Mouse (Mus musculus): ENCODE measurements around the gene Egflam.

Gene Egflam

DNA sequence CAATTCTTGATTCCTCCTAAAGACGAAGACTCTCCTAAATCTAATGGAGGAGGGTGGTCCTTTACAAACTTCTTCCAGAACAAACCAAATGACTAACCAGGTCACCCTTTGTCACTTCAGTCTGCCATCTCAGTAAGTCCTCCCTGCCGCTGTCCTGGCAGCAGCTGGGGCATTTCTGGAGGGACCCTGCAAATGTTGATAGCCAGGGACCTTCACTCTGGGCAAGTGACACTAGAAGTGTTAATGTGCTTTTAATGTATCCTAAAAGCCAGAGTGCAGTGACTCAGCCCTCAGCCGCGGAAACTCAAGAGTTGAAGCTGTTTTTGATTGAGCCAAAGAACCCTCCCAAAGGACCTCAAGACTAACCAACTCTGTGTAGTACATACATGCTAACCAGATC is 207.1 kb downstream of the Egflam start:
- in situ Hi-C loops (cut with MboI; ENCODE audit: unreplicated experiment in 2 of 2): no loop called here

DNA sequence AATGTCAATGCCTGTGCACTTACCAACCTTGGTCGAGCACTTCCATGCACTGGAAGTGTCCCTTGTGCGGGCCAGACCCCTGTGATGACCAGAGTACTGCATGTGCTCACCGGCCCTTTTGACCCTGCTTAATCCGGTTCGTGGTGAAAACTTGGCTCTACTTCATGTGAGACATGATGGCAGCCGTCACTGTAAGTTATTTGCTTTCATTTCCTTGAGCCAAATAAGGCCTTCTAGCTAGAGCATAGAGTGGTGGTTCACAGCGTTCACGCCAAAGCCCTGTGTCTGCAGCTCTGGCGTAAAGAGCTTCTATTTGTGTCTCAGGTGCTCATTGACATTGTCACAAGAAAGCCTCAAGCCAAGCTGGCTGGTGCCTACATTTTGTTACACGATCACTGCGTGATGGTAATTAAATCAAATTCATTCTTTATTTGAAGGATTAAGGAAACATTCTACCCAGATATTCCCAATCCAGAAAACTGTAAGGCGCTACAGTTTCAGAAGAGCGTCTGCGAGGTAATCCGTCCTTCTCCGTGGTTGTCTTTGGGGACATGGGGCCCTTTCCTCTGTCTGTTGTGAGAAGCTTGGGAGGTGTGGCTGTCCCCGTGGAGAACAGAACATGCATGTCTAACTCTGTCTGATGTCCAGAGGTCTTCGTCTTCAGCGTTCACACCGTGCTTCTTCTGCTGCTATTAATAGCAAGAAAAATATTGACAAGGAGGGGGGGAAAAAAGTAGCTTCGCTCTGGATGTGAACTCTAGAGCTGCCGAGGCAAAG is 208.3 kb downstream of the Egflam start:
- in situ Hi-C loops (cut with MboI; ENCODE audit: unreplicated experiment in 2 of 2): no loop called here

DNA sequence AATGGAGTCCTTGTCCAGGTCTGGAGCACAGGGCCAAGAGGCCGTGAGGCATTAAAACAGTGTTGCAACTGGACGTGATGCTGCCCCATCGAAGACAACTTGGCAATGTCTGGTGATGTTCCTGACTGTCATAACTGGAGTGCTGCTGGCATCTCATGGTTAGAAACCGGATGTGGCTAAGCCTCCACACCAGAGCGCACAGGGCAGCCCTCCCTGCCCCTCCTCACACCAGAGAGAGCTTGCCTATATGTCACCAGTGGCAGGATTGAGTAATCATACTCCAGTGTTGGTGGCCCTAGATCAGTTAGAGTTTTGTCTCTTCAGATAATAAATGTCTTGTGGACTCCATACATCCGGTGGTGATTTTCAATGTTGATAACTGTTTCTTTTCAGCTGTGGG is 210.5 kb downstream of the Egflam start:
- in situ Hi-C loops (cut with MboI; ENCODE audit: unreplicated experiment in 2 of 2): no loop called here

DNA sequence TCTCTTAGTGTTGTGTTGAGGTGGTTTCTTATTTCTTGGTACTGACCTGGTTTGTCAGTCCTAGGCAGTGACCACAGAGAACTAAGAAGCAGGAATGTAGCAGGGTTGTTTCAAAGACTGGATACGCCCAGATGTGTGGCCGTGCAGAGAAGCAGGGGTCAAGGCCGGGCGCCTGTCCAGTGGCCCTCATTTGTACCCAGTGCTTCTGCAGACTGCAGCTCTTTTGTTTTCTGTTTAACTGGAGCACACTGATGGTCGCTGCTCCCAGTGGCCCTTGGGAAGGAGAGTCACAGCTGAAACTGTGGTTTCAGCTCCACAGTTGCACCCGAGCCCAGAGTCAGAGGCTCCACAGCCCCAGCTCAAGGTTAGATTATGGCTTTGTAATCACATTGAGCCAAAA is 217.6 kb downstream of the Egflam start:
- in situ Hi-C loops (cut with MboI; ENCODE audit: unreplicated experiment in 2 of 2): no loop called here

DNA sequence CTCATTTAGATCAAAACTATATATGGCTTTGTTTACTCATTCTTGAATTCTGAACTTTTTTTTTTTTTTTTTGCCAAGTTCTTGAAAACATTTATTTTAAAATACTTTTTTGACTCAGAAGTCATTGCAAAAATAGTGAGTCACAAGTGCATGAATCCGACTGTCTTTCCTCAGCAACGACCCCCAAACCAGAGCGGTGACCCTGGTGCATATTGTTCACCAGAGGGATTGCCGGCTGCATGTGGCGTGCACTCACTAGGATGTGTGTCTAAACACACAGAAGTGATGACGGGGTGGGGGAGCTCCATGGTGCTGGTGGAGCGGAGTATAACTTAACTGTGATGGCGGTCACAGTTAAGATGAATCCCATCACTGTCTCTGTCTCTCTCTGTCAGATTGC is 224.4 kb downstream of the Egflam start:
- in situ Hi-C loops (cut with MboI; ENCODE audit: unreplicated experiment in 2 of 2): loop anchor here in 1 of 2 experiments (5.0 kb wide), 1 partner anchor 86 kb away; no protein-coding TSS in a partner anchor

DNA sequence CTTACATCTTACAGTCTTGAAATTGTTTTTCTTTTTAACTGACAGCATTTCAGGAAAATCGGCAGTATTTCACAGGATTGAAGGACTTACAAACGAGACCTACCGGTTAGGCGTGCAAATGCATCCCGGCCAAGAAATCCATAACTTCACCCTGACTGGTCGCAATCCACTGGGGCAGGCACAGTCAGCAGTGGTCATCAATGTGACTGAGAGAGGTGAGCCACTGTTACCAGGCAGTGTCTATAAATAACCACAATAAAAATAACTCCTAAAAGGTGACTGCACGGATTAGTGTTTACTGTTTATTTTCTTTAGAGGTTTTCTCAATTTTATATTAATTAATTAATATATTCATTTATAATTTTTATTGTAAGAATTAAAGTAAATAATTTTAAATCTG is 224.8 kb downstream of the Egflam start:
- in situ Hi-C loops (cut with MboI; ENCODE audit: unreplicated experiment in 2 of 2): loop anchor here in 1 of 2 experiments (5.0 kb wide), 1 partner anchor 86 kb away; no protein-coding TSS in a partner anchor

DNA sequence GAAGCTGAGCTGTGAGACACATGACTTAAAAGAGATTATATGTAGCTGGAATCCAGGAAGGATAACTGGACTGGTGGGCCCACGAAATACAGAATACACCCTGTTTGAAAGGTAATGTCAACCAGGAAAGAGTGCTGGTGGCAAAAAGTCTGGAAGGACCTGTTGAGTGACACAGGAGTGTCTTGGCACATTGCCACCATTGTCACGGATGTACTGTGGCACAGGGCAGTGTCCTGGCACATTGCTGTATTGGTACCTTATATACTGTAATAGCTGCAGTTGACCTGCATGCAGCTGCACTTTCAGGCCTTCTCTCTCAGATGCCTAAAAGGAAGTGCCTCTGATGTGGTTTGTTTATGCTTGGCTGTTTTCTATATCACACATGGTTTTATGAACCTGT is 225.3 kb downstream of the Egflam start:
- in situ Hi-C loops (cut with MboI; ENCODE audit: unreplicated experiment in 2 of 2): loop anchor here in 1 of 2 experiments (5.0 kb wide), 1 partner anchor 86 kb away; no protein-coding TSS in a partner anchor

DNA sequence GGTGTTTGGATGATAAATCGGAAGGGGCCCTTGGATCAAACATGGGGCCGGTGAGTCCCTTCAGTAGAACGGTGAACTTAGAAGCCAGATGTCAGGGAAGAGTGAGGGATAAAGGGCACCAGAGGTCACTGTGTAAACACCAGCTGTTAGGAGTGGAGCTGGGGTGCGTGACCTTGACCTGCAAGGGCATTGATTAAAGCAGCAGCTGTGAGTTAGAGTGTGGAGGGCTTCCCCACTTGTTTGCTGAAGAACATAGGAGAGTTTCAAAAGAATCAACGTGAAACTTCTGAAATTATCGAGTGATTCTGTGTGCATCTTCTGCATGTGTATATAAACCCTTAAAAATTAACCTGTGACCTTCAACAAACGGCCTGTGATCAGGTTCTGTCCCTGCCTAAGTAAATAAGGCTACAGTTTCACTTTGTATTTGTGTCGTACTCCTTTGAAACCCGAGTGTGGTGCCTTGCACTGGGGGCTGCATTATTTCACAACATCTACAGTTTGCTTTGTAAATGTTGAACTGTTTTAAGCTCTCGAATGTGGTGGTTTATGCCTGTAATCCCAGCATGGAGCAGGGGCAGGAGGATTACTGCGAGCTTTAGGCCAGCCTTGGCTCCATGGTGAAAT is 230.2 kb downstream of the Egflam start:
- in situ Hi-C loops (cut with MboI; ENCODE audit: unreplicated experiment in 2 of 2): no loop called here

DNA sequence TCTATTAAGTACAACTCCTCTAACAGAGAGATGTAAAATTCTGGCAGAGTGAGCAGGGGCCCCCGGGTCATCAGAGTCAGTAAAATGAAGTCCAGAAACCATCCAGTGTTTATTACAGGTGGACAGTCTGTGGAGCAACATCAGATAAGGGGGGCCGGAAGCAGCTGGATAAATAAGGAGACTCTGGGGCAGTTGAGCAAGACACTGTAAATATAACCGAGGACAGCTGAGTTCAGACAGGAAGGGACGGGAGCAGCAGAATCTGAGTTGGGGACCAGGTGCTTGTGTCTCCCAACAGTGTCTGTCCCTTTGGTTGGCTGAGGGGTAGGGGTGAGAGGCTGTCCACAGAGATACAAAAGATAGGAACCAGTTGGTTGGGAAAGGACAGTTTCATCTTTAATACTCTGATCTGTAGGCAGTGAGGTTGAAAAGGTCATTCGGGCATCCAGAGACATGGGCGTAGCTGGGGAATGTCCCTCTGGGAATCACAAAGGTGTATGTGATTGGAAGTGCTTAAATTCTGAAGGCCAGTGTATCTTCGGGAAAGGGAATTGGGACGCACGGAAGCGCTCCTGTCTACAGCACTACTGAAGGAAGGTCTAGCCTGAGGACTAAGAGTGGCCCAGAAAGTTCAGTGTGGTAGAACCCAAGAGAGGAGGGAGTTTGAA is 230.8 kb downstream of the Egflam start:
- in situ Hi-C loops (cut with MboI; ENCODE audit: unreplicated experiment in 2 of 2): no loop called here

DNA sequence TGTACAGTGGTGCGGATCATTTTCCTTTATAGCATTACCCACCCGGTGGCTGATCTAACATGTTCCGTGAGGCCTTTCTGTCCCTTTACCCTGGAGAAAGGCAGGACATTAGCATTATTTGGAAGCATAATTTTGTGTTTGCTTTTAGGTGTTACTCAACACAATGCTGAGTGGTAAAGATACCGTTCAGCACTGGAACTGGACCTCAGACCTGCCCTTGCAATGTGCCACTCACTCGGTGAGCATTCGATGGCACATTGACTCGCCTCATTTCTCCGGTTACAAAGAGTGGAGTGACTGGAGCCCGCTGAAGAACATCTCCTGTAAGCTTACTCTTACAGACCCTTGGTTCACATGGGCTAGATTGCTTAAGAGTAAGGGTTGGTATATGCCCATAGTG is 231.5 kb downstream of the Egflam start:
- in situ Hi-C loops (cut with MboI; ENCODE audit: unreplicated experiment in 2 of 2): no loop called here

DNA sequence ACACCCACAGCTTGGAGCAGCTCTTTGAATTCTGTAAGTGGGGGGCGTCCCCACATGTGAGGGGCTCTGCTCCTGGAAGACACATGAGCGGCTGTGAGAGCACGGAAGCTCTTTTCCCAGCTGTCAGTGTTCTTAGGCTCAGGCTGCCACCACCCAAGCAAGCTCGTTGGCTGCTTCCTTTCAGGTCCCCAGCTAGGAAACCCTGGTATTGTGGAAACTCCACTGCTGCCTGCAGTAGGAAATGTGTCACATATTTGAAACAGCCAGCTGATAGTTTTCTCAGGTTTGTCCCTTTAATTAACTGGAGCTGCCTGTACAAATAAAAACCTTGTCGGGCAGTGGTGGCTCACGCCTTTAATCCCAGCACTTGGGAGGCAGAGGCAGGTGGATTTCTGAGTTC is 234.3 kb downstream of the Egflam start:
- in situ Hi-C loops (cut with MboI; ENCODE audit: unreplicated experiment in 2 of 2): no loop called here

DNA sequence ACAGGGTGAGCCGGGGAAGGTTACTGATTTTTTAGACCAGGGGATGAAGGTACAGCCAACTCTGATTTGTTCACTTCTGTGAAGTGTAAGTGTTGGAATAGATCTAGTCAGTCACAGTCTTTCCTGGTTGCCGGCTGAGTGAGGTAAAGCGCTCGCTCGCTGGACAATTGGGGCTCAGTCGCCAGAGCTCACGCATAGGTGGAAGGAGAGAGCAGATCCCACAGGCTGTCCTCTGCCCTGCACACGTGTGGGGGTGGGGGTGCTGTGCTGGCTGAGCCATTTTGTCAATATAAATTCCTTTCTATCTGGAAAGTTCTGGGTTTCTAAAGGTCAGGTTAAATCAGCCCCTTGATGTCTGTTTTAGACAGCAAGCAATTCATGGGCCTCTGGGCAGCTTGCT is 237.9 kb downstream of the Egflam start:
- in situ Hi-C loops (cut with MboI; ENCODE audit: unreplicated experiment in 2 of 2): no loop called here

DNA sequence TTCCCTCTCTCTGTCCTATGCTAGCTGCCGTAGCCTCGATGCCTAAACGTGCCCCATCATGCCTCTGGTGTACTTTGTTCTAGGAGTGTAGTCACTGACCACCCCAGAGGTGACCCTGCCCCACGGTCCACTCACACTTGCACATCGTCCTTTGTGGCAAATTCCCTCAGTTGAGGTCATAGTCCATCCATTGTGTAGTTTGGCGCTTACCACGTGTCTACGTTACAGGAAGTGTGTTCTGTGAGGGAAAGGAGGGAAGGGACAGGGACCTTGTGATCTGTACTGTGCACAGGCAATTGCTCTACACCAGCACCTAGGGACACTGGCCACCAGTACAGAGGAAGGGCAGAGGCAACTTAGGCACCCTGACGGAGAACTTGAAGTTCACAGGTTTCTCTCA is 238.3 kb downstream of the Egflam start:
- in situ Hi-C loops (cut with MboI; ENCODE audit: unreplicated experiment in 2 of 2): no loop called here

DNA sequence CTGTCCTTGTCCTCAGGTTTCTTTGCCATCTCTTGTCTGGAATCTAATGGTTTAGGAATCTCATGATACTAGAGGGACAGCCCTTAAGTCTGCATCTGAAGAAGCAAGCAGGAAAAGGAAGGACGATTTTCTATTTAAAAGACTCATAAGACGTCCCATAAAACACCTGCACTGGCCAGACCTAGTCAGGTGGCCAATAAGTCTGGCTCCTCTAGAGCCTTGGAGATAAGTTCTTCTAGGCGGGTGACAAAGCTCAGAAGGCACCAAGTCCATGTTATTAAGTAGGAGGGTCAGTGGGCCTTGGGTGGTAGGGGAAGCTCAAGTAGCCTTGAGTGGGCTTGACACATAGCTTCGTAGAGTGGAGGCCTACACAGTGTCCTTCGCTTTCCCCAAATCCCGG is 240.5 kb downstream of the Egflam start:
- in situ Hi-C loops (cut with MboI; ENCODE audit: unreplicated experiment in 2 of 2): no loop called here

All from v-Abl transformed pro-B cells (cell line).